In the genomic region with DNA sequence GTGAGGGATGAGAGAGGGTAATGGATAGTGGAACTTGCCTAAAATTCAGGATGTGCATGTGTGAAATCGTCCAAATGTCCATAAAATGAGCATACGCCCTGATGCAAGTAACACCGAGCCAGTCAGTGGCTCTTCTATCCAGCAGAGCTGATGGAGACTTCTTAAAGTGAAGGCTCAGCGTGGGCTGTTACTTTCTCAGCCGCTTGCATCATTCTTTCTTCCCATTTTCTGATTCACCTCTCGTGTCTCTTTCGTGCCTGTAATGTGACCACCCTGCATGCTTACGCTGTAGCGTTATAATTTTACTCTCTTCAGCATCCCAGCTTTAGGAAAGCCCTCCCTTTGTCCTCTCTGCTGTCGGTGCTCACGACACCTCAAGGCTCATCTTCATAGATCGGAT, we compare ENCODE assay signal across 24 mouse cellular contexts. TPM values are rescaled to one million over a fixed set of nuclear protein-coding genes. Genes with fewer than 3 reads are reported as not detected.
"Had no signal": no experiment of that assay in that cellular context is flagged by ENCODE, and none has a peak within 500 bp of the region (broad histone marks: within the 10 kb centered on the region; RNA-seq: fewer than 3 reads in every experiment).

No protein-coding gene starts in this region.

- H3K4me3 ChIP-seq: liver, embryonic 12.5 days; midbrain, embryonic 10.5 days; midbrain, embryonic 12.5 days; myocyte; neural tube, embryonic 13.5 days; neural tube, embryonic 15.5 days had no signal

- H3K36me3 ChIP-seq: liver, embryonic 12.5 days; midbrain, embryonic 10.5 days; midbrain, embryonic 12.5 days; neural tube, embryonic 13.5 days; neural tube, embryonic 15.5 days had no signal

- H3K9me3 ChIP-seq: liver, embryonic 12.5 days; midbrain, embryonic 10.5 days; midbrain, embryonic 12.5 days; neural tube, embryonic 13.5 days; neural tube, embryonic 15.5 days had no signal

- H3K4me1 ChIP-seq: liver, embryonic 12.5 days; midbrain, embryonic 10.5 days; midbrain, embryonic 12.5 days; neural tube, embryonic 13.5 days; neural tube, embryonic 15.5 days had no signal

- H3K4me2 ChIP-seq: liver, embryonic 12.5 days; midbrain, embryonic 12.5 days; neural tube, embryonic 13.5 days; neural tube, embryonic 15.5 days had no signal

- DNase-seq: lung, adult 18-20 months; lung, embryonic 14.5 days; lung, postnatal 10 days; lung, postnatal 4 days; midbrain, embryonic 14.5 days; retina, postnatal 1 day; right cerebral cortex, adult 18-20 months; right cerebral cortex, postnatal 25 days; right cerebral cortex, postnatal 4 days; thymus, adult 2 months; thymus, postnatal 25 days; thymus, postnatal 4 days had no signal

- ATAC-seq: liver, embryonic 12.5 days; midbrain, embryonic 16.5 days had no signal

- H3K27ac ChIP-seq: liver, embryonic 12.5 days; liver, embryonic 14.5 days; midbrain, embryonic 10.5 days; midbrain, embryonic 12.5 days; neural tube, embryonic 13.5 days had no signal

- H3K27me3 ChIP-seq: midbrain, embryonic 12.5 days; neural tube, embryonic 13.5 days; neural tube, embryonic 15.5 days had no signal

- H3K9ac ChIP-seq: liver, embryonic 12.5 days; liver, embryonic 14.5 days; lung, embryonic 14.5 days; midbrain, embryonic 12.5 days; neural tube, embryonic 13.5 days; neural tube, embryonic 15.5 days had no signal

RNA-seq across cellular contexts. Expression of a gene that starts 0.5 kb away (rescaled TPM):
- total RNA-seq: megakaryocyte-erythroid progenitor cell, adult 5-6 weeks had no signal

RNA-seq across cellular contexts. Expression of a gene that starts 3.2 kb away (rescaled TPM):
- total RNA-seq: megakaryocyte-erythroid progenitor cell, adult 5-6 weeks had no signal
- polyA plus RNA-seq: liver, embryonic 12.5 days; lung, embryonic 14.5 days; lung, embryonic 16.5 days; midbrain, embryonic 10.5 days; midbrain, embryonic 12.5 days; midbrain, embryonic 14.5 days; midbrain, embryonic 16.5 days; neural tube, embryonic 11.5 days; neural tube, embryonic 13.5 days; neural tube, embryonic 15.5 days; stomach, embryonic 16.5 days had no signal

RNA-seq across cellular contexts. Expression of a gene that starts 17.6 kb away (rescaled TPM):
- polyA plus RNA-seq: lung, embryonic 14.5 days; midbrain, embryonic 12.5 days; neural tube, embryonic 11.5 days had no signal
